Mouse (Mus musculus) layer of hippocampus, adult 2 months (tissue): ENCODE results near the gene Timm13. TPM values are rescaled to one million over a fixed set of nuclear protein-coding genes. Genes with fewer than 3 reads are reported as not detected.

Source experiments
- DNase-seq, 2 experiments: peaks; one replicate each; pipeline ENCODE4 v3.0.0; 2022; ENCODE audit warnings: low spot score in 2 of 2
- H3K27ac ChIP-seq: fragments of 200-600 bp; 2 replicates; pipeline ENCODE4 v1.8.1; 2022
- H3K4me3 ChIP-seq: fragments of 200-600 bp; 2 replicates; pipeline ENCODE4 v1.8.1; 2022; ENCODE audit warnings: mild to moderate bottlenecking
- CTCF ChIP-seq: fragments of 200-600 bp; conservative IDR thresholded peaks from 2 replicates; pipeline ENCODE4 v1.8.1; 2022; ENCODE audit warnings: antibody characterized with exemption, mild to moderate bottlenecking, moderate library complexity
- total RNA-seq, 2 experiments: library from RNA; stranded (reverse); gene quantifications; 2 replicates each; pipeline ENCODE4 v1.2.3; 2021

Timm13 gene
- total RNA-seq, 2 experiments from 2014 or later, result 134 to 145 TPM

GRCm38 (mm10) chr10:80911891-80912290 lies 11.1 kb upstream of the Timm13 start:
- DNase-seq, result no peak
- Histone ChIP-seq H3K4me3 (no peak overlapping the region), H3K27ac (no peak overlapping the region)
- no peak for TF ChIP-seq CTCF

DNA sequence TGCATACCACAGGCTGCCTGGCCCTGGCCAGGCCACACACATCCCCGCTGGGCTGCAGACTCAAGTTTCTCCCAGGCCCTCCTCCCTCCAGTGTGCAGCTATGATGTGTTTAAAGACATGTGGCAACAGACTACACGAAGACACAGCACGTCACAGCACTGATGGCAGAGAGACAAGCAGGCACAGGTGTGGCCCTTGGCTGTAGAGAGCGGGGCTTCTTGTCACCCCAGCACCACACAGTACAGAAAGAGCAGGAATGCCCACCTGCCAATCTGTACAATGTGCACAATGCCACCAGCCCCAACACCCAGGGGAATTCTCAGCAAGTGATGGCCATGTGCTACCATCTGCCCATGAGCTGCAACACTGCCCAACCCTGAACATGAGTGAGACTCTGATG lies 10.6 kb upstream of the Timm13 start:
- Histone ChIP-seq H3K27ac (no peak overlapping the region), H3K4me3 (no peak overlapping the region)
- TF ChIP-seq CTCF, result no peak
- no peak for DNase-seq

- TF ChIP-seq CTCF, result no peak
- H3K27ac ChIP-seq, result no peak overlapping the region
- DNase-seq, result no peak
- no peak overlapping the region for H3K4me3 ChIP-seq
These were observed 8.8 kb upstream of the Timm13 start for GRCm38 (mm10) chr10:80909375-80910162.

GRCm38 (mm10) chr10:80904709-80905108 lies 3.9 kb upstream of the Timm13 start:
- no peak for TF ChIP-seq CTCF
- DNase-seq, result no peak
- Histone ChIP-seq H3K27ac (no peak overlapping the region), H3K4me3 (no peak overlapping the region)

GRCm38 (mm10) chr10:80904004-80904693 lies 3.4 kb upstream of the Timm13 start:
- H3K4me3 ChIP-seq, result no peak overlapping the region
- H3K27ac ChIP-seq, result no peak overlapping the region
- TF ChIP-seq CTCF, result no peak
- DNase-seq, result no peak

GRCm38 (mm10) chr10:80903282-80903681 lies 2.5 kb upstream of the Timm13 start:
- TF ChIP-seq CTCF, result no peak
- H3K4me3 ChIP-seq, result no peak overlapping the region
- no peak overlapping the region for H3K27ac ChIP-seq
- DNase-seq, result no peak

- TF ChIP-seq CTCF, result no peak
- Histone ChIP-seq H3K27ac (no peak overlapping the region), H3K4me3 (no peak overlapping the region)
- DNase-seq, result no peak
These were observed 1.6 kb upstream of the Timm13 start for GRCm38 (mm10) chr10:80902273-80902940.

DNA sequence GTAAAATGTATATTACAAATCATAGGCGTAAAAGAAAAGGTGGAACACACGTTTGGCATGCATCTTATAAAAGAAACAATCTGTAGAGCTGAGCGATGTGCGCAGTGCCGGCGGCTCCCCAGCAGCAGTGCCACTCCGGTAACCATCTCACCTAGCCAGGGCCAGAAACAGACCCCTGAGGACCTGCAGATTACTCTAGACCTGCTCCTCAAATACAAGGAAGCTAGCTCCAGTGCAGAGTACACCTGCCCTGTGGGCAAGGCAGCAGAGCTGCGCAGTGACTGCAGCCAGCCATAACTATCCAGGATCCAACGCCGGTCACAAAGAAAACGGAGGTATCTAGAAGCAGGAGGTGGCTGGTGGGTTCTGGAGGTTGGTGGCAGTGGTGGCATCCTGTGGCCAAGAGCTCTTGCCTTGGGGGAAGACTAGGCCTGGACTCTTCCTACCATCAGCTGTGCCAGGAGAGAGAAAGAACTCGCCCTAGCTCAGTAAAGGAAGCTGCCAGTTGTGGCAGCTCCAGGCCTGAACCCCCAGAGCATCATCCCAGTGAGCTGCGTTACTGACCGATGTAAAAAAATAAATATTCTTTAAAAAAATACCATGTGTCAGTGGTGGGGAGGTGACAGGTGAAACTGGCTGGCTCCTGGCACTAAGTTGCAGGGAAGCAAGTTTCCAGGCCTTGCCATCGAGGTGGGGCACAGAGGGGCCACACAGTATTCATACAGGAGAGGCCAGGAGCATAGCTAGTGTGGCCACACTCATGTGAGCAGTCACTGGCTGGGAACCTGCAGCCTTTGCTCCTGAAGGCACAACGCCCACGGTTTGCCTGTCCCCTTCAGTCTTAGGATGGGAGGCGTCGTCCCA lies 872 bp upstream of the Timm13 start:
- no peak for TF ChIP-seq CTCF
- peak overlapping the region; percentile 48 for H3K4me3 ChIP-seq
- DNase-seq, result no peak
- H3K27ac ChIP-seq, result peak overlapping the region; percentile 82

DNA sequence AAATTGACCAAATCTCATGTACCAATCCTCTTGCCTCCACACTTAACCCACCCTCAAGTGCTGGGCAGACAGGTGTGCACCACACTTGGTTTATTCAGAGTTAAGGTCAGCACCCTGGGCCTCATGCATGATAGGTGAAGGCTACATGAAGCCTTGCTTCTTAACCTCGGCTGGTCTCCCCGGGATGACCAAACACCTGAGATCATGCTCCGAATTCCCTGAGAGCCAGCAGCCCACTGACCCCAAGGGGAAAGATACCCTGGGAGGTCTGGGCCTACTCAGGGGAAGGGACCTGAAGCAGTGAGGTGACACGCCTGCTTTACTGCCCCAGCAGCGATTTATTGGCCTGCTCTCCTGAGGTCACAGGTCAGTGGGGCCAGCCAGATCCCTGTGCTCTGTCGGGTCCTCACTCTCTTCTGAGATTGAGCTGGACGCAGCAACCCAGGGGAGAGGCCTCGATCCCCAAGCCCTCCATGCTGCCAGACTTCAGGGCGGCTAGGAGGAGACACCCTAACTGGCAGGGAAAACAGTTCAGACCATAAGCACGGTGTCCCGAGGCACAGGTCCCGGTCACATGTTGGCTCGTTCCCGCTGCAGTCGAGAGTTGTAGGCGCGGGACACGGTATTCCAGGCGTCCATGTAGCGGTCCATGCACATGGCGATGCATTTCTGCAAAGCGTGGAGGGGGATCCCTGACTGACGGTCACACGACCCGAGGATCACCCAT lies 1.0 kb downstream of the Timm13 start:
- TF ChIP-seq CTCF, result no peak
- peak overlapping the region; percentile 97 for H3K27ac ChIP-seq
- peak overlapping the region; percentile 94 for H3K4me3 ChIP-seq
- no peak for DNase-seq

DNA sequence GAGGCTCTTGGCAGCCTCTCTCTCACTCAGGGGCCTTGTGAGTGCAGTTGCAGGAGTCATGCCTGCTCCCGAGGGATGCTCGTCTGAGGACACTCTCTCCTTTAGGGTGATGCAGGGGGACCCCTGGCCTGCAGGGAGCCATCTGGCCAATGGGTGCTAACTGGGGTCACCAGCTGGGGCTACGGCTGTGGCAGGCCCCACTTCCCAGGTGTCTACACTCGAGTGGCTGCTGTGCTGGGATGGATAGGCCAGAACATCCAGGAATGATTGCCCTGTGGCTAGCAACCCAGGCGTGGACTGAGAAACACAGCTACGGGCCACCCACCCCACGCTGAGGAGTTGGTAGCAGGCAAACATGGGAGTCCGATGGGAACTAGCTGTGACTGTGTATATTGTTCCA lies 1.7 kb downstream of the Timm13 start:
- peak overlapping the region; percentile 92; the same call in 1 of the 2 replicates for H3K27ac ChIP-seq
- no peak for TF ChIP-seq CTCF
- H3K4me3 ChIP-seq, result peak overlapping the region; percentile 94; the same call in 1 of the 2 replicates
- DNase-seq, result peak in 1 of 2 experiments; percentile 16

DNA sequence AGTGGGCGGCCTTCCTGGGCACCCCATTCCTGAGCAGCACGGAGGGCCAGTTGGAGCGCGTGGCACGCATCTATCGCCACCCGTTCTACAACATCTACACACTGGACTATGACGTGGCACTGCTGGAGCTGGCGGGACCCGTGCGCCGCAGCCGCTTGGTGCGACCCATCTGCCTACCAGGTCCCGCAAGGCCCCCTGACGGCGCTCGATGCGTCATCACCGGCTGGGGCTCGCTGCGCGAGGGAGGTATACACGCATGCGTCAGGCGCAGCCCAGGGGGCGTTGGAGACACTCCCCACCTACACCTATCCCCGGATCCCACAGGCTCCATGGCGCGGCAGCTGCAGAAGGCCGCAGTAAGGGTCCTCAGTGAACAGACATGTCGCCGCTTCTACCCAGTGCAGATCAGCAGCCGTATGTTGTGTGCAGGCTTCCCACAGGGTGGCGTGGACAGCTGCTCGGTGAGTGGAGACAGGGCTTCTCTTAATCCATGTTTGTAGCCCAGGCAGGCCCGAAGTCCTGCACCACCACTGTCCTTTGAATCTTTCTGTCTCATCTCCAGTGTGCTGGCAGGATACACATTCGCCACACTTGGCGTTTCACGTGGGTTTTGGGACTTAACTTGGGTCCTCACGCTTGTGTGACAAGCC lies 2.8 kb downstream of the Timm13 start:
- H3K4me3 ChIP-seq, result peak overlapping the region; percentile 44
- H3K27ac ChIP-seq, result peak overlapping the region; percentile 92
- no peak; the same call in 1 of the 2 replicates for TF ChIP-seq CTCF
- peak; percentile 77 to 81 for DNase-seq
